Mouse (Mus musculus) megakaryocyte, embryonic 14.5 days (primary cell): ENCODE results near the gene Rptor.

Experiments
- FLI1 ChIP-seq: IDR thresholded peaks from 2 replicates; pipeline ENCODE4 v1.6.1; 2012; ENCODE audit warnings: low read length, inconsistent platforms, mixed read lengths
- GATA1 ChIP-seq: IDR thresholded peaks from 3 replicates; pipeline ENCODE4 v1.6.1; 2012; ENCODE audit warnings: mixed read lengths, low read length, inconsistent platforms, borderline replicate concordance

DNA sequence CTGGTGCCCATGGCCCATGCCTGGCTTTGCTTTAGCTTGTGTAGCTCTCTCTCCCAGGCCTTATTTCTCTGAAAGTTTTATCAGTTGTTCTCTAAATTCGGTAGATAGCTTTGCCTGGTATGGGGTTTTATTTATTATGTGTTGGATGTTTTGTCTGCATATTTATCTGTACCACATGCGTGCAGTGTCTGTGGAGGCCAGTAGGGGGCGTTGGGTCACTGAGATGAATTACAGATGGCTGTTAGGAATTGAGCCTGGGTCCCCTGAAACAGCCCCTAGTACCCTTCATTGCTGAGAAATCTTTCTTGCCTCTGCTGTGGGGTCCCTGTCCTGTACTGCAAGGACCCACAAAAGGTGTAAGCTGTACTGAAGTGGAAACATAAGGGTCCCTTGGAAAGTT lies 24.5 kb downstream of the Rptor start:
- no peak for TF ChIP-seq GATA1
- TF ChIP-seq FLI1: no peak
